Mouse (Mus musculus) embryo, embryonic 11.5 days (tissue): ENCODE data around the gene Ddx20.

Source experiments
- DNase-seq: peaks from one replicate; pipeline ENCODE4 v3.0.0-alpha.2; 2012; ENCODE audit warnings: low read depth, low spot score

The Ddx20 gene

GRCm38 (mm10) chr3:105687324-105688060, at the start of gene Ddx20:
Gene Ddx20, minus strand, starts transcription at chr3:105687574.
- DNase-seq, result peak; percentile 97

- no peak for DNase-seq
Measured at GRCm38 (mm10) chr3:105737070-105737469, 49.7 kb upstream of the Ddx20 start.

GRCm38 (mm10) chr3:105736148-105736547, 48.8 kb upstream of the Ddx20 start:
- DNase-seq, result no peak

GRCm38 (mm10) chr3:105735285-105735684, 47.9 kb upstream of the Ddx20 start:
- no peak for DNase-seq

GRCm38 (mm10) chr3:105733538-105733937, 46.2 kb upstream of the Ddx20 start:
- DNase-seq, result no peak

GRCm38 (mm10) chr3:105732360-105732759, 45.0 kb upstream of the Ddx20 start:
- DNase-seq, result no peak

GRCm38 (mm10) chr3:105726037-105726436, 38.7 kb upstream of the Ddx20 start:
- DNase-seq, result no peak

GRCm38 (mm10) chr3:105722510-105722909, 35.1 kb upstream of the Ddx20 start:
- no peak for DNase-seq

- no peak for DNase-seq
Measured at GRCm38 (mm10) chr3:105721681-105722201, 34.4 kb upstream of the Ddx20 start.

GRCm38 (mm10) chr3:105720514-105720913, 33.1 kb upstream of the Ddx20 start:
- DNase-seq, result no peak

GRCm38 (mm10) chr3:105719979-105720378, 32.6 kb upstream of the Ddx20 start:
- no peak for DNase-seq

- no peak for DNase-seq
Measured at GRCm38 (mm10) chr3:105718746-105719145, 31.4 kb upstream of the Ddx20 start.

- no peak for DNase-seq
Measured at GRCm38 (mm10) chr3:105717856-105718555, 30.6 kb upstream of the Ddx20 start.

GRCm38 (mm10) chr3:105716353-105717000, 29.1 kb upstream of the Ddx20 start:
- no peak for DNase-seq

GRCm38 (mm10) chr3:105714820-105715167, 27.4 kb upstream of the Ddx20 start:
- DNase-seq, result no peak

GRCm38 (mm10) chr3:105714091-105714819, 26.9 kb upstream of the Ddx20 start:
- no peak for DNase-seq

GRCm38 (mm10) chr3:105712827-105713226, 25.5 kb upstream of the Ddx20 start:
- DNase-seq, result no peak

GRCm38 (mm10) chr3:105711741-105712140, 24.4 kb upstream of the Ddx20 start:
- no peak for DNase-seq

GRCm38 (mm10) chr3:105710246-105710645, 22.9 kb upstream of the Ddx20 start:
- no peak for DNase-seq

GRCm38 (mm10) chr3:105707590-105707989, 20.2 kb upstream of the Ddx20 start:
- DNase-seq, result no peak

GRCm38 (mm10) chr3:105706366-105707020, 19.1 kb upstream of the Ddx20 start:
- no peak for DNase-seq
